Mouse (Mus musculus) frontal cortex, adult (tissue): Measurements from ENCODE around the gene Pacs1.

Experiments used
- ATAC-seq: cut with Nextera tagmentation; 2 replicates; pipeline ENCODE4 v1.9.2; 2017; ENCODE audit warnings: mild to moderate bottlenecking, moderate library complexity, mixed read lengths; ENCODE audit not compliant: low TSS enrichment

The Pacs1 gene

DNA sequence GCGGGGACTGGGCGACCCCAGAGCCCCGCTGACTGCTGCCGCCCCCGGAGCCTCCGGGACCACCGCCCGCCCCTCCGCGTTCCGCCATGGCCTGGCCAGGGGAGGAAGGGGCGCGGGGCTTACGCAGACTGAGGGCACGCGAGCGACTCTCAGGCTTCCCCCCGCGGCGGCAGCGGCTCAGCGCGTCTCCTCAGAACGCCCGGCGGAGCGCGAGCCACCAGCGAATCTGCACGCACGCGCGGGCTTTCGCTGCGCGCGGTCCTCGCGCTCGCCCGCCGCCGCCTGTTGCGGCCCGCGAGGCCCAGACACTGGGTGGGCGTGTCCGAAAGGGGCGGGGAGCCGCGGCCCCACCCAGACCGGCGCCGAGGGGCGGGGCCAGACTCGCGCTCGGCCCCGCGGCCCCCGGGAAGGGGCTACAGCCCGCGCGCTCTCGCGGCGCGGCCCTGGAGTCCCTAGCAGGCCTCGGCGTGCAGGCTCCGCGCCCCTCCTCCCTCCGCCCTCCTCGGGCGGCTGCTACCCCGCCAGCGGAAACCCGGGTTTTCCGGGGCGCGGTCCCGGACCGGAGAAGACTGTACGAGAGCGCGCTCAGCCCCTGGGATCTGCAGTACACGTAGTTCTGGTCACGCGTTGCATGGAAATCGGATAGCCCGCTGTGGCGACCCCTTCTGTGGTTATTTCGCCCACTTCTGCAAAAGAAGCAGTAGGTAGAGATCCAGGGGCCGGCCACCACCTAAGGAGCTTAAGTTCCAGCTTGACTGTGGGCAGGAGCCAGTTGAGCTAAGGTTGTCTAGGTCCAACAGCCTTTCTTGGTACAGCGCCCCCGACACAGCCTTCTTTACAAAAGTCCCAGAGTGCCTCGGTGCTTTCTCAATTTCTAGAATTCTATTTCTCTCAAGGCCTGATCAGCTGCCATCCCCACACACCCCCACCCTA, at the start of gene Pacs1:
Gene Pacs1, minus strand, starts transcription at position 319 of the 933 bp plus-strand sequence.
- peak; percentile 70 for ATAC-seq

DNA sequence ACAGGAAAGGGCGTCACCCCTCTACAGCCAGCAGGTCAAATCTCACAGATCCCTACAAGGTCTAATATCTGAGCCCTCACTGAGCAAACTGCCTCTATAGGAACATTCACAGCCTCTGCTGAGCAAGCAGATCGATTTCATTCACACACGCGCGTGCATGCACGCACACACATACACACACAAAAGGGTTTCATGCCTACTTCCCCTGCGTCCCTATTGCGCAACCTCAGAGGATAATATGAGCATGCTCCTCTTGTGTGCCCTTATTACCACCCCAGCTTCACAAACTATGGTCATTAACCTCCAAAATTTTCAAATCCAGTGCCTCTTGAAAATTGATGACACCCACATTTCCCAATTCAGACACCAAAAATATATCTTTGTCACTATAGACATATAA, 40.3 kb upstream of the Pacs1 start:
- ATAC-seq = no peak

DNA sequence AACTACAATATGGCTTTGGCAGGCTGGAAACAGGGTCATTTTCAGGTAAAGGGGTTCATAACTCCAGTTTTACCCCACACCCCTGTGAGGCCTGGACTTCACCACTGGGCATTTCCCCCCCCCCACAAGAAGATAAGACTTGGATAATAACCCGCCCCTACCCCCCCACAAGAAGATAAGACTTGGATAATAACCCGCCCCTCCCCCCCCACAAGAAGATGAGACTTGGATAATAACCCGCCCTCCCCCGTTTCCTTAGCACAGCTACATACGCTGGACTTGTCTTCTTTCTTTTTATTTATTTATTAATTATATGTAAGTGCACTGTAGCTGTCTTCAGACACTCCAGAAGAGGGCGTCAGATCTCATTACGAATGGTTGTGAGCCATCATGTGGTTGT, 36.1 kb upstream of the Pacs1 start:
- no peak for ATAC-seq

DNA sequence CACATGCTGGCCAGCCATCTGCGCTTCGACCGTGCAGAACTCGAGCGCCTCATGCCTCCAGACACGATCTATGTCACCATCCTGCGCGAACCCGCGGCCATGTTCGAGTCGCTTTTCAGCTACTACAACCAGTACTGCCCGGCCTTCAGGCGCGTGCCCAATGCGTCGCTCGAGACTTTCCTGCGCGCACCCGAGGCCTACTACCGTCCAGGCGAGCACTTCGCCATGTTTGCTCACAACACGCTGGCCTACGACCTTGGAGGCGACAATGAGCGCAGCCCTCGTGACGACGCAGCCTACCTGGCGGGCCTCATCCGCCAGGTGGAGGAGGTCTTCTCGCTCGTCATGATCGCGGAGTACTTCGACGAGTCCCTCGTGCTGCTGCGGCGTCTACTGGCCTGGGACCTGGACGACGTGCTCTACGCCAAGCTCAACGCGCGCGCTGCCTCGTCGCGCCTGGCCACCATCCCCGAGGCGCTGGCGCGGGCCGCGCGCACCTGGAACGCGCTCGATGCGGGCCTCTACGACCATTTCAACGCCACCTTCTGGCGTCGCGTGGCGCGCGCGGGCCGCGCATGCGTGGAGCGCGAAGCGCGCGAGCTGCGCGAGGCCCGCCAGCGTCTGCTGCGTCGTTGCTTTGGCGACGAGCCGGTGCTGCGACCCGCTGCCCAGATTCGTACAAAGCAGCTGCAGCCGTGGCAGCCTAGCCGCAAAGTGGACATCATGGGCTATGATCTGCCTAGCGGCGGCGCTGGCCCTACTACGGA, 34.2 kb upstream of the Pacs1 start:
- ATAC-seq = no peak

DNA sequence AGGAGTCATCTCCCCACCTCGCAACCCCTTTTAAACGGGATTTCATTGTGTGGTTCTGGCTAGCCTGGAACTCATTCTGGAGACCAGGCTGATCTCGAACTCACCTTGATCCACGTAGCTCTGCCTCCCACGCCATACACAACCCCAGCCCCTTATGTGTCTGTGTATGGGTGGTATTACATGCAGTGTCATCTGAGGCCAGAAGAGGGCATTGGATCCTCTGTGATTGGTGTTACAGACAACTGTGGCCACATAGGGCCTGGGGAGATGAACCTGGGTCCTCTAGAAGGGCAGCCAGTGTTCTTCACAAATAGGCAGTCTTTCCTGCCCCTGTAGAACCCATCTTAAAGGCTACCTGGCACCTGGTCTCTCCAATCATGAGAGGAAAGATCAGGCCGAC, 33.4 kb upstream of the Pacs1 start:
- ATAC-seq = no peak

DNA sequence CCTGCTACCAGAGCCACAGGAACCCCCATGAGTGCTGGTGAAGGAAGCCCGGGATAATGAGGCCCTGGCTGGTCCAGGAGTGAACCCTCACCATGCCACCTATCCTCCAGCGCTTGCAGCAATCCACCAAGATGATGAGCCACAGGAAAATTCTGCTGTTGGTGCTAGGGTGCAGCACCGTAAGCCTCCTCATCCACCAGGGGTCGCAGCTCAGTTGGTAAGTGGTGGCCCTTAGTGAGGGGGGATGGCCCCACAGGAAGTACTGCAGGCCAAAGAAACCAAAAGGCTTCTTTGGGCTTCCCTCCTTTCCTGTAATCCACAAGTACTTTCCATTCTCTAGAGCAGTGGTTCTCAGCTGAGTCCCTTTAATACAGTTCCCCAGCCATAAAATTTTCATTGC, 29.5 kb upstream of the Pacs1 start:
- no peak for ATAC-seq

DNA sequence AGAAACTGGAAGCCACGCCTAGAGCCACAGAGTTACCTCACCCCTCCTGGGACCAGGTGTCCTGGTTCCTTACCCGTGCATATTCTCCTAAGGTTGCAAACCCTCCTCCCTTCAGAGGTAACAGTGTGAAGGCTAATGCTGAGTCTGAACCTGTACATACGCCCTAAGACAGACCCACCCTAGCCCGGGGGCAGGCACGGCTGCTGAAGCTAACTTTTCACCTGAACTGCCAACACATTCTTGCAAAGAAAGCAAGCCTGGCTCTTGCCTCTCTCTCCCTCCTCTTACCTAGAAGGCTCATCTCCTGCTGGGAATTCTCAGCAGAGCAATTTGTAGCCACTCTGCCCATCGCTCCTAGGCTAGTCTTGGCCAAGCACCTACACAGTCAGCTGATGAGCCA, 27.7 kb upstream of the Pacs1 start:
- ATAC-seq = no peak

DNA sequence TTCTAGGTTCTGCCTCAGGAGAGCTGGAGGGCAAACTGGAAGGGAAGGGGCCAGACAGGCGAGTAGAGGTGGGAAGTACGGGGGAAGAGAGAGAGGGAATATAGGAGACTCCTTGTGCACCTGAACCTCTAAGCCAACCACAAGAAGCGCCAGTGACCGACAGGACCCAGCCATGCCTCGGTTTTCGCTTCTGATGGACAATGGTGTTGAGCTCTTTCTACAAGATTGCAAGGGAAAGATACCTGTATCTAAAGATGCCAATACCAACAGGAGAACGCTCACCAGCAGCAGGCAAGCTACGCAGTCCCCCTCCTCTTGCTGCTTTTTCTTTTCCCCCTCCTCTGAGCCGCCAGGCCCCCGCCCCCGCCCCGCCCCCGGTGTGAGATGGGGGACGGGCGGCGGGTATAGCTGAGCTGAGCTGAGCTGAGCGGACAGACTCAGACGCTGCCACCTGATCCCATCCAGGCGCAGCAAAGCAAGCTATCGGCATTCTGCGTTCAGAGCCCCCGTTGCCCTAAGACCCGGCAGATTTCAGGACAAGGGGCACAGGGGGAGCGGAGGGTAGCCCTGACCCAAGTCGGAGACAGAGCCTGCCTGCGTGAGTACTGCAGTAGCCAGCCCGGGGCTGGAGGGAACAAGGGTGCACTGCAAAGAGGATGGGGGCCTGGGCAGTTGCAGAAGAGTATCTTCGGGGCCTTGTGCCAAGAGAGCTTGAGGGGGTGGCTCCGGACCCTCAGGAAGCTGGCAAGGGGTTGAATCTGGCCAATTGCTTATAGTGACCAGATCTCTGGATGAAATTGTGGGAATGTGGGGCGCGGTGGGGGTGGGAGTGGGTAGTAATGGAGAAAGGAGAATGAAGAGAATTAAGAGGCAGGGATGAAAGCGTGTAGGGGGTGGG, 25.2 kb upstream of the Pacs1 start, which contains the start of gene Gal3st3:
Gene Gal3st3, plus strand, starts transcription at position 429 of the 898 bp plus-strand sequence.
- no peak for ATAC-seq

DNA sequence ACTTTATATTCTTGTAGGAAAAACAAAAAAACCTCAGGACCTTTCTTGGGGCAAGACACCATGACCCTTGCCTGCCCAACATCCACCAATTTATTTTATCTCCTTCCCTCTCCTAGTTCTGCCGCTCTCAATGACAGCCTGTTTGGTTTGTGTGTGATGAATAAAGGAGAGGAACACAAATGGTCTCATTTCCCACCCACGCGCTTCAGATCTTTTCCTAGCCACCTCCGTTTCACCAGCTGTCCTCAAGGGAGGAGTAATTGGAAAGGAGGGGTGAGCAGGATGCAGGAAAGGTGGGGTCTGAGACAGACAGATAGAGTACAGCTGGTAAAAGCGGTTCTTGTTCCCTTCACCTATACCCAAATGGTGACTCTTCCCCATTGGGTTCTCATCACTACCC, 23.7 kb upstream of the Pacs1 start:
- ATAC-seq = peak; percentile 41

DNA sequence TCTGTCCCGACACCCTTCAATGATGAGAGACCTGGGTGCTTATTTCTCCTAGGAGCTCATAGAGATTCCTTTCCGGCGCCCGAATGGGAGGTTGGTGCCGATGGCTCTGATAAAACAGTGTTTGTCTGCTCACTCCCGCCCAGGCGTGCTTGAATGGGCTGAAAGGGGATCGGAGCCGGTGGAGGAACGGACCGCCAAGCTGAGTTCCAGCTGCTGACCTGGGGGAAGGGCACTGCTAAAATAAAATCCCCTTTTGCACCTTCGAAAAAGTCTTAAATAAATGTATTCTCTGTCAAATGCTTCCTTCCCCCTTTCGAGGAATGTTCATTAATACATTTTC, 22.8 kb upstream of the Pacs1 start:
- peak; percentile 17 for ATAC-seq

DNA sequence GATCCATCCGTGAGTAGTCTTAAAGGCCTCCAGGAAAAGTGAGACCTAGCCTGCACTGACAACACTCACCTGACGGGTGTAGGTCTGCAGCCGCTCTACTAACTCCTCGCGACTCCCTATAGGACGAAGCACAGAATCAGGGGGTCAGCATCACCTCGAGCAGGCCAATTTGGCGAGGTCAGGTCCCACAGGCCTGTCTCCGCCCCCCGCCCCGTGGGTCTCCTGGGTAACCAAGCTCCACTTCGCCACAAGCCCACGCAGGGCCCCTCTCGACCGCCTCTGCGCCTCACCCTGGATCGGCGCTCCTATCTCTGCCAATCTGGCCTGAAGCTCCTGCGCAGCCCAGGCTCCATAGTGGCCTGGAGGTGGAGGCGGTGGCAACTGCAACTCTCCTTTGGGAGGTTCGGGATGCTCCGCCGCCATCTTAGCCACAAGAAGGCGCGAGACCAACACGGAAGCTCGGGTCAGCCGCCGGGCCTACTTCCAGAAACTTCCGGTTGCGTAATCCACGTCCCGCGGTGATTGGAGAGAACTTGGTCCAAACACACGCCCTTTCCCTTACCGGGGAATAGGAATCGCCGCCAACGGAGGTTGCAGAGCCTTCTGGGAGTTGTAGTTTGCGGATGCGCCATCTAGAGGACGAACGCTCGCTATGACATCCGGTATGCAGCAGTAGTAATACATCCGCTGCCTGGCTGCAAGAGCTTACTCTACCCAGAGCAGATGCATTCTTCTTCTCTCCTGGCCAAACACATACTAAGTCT, 22.2 kb upstream of the Pacs1 start, which contains the start of gene Sf3b2:
Gene Sf3b2, minus strand, starts transcription at position 484 of the 764 bp plus-strand sequence.
- ATAC-seq = peak; percentile 89

DNA sequence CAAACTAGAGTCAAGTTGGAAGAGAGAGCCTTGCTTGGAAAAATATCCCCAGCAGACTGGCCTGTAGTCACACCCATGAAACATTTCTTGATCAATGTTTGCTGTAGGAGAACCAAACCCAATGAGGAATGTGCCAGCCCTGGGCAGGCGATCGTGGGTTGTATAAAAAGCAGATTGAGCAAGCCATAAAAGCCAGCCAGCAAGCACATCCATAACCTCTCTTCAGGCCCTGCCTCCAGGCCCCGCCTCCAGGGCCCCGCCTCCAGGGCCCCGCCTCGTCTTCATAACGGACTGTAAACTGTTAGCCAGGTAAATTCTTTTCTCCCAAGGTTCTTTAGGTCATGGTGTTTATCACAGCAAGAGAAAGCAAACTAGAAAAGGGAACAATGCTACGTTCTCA, 5.5 kb upstream of the Pacs1 start:
- no peak for ATAC-seq

DNA sequence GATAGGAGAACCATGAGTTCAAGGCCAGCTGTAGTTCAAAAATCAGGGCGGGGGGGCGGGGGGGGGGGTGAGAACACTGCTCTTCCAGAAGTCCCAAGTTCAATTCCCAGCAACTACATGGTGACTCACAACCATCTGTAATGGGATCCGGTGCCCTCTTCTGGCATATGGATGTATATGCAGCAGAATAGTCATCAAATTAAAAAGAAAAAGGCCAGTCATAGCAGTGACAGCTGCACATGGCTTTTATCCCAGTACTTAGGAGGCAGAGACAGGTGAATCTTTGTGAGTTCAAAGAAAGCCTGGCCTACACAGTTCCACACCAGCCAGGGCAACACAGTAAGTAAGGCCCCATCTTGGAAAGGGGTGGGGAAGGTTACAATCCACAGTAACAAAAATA, 4.2 kb upstream of the Pacs1 start:
- ATAC-seq = no peak

DNA sequence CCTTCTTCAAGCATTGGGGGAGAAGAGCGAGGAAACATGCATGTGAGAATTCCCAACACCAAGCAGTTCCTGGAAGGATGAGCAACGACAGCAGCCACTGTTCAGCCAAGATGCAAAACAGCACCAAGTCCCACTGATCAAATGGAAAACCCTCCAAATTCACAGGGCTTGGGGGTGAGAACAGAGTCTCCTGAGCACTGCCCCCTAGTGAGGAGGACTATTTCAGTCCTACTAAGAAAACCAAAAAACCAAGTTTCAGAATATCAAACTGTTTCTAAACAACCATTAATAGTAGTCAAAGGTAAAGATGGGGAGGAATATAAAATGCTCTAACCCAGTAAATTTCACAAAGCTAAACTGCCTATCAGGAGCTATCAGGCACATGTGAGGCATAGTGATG, 3.6 kb upstream of the Pacs1 start:
- no peak for ATAC-seq

DNA sequence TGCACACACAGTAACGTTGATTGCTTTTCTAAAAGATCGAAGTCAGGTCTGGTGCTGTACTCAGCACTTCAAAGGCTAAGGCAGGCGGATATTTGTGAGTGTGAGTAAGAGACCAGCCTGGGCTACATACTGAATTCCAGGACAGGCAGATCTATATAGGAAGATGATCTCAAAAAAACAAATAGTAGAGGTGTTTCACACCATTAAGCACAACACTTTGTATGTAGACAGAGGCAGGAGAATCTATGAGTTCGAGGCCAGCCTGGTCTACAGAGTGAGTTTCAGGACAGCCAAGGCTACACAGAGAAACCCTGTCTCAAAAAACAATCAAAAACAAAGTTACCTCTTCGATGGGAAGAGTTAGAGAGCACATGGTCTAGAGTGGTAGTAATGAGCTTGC, 2.8 kb upstream of the Pacs1 start:
- no peak for ATAC-seq

DNA sequence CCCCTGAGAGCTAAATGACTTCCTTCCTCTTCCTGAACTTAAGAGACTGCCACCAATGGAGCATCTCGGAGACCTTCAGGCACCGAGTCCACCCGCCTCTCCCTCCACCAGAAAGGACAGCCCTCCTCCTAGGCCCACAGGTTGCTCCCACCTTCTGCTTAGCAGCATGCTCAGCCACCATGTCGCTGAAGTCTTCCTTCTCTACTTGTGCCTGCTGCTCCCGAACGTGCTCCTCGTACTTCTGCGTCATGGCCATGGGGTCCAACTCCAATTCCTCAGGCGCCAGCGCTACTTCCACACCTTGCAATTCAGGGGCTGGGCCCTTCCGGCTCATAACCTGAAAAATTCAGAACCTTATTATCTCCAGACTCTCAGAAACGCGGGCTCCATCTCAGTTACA, 1.7 kb upstream of the Pacs1 start:
- no peak for ATAC-seq

DNA sequence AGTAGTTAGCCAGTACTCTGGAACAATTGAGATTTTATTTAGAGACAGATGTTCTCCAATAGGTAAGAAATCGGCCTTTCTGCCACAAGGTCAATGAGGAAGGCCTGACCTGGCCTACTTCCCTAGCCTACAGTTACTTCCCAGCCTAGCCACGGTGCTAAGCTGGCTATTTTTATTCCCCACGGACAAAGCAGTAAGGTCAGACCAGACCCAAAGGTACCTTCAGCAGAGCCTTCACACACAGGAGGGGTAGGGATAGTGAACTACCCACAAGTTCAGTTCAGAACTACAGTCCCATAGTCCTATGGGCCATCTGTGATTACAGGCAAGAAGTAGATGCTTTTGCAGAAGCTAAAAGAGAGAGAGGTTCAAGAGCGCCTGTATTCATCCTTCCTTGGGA, 997 bp upstream of the Pacs1 start:
- ATAC-seq = no peak

DNA sequence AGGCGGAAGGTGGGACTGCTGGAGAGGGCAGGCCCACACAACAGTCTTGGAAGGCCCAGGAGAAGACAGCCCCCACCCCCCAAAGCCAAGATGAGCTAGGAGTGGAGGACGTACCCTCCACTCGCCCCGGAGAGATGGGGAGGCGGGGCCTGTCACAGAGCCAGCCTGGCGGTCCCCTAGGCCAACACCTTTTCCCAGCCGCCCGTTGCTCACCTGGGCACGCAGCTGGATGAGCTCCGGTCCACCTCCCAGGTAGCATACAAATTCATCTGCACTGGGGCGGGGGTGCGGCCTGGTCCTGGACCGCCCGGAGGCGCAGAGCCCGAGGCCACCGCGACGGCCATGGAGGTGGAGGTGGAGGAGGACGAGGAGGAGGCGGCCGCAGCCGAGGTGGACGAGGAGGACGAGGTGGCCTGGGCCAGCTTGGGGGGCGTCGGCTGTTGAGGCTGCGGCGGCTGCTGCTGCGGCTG, 558 bp downstream of the Pacs1 start:
- peak; percentile 16; the same call in 1 of the 2 replicates for ATAC-seq

DNA sequence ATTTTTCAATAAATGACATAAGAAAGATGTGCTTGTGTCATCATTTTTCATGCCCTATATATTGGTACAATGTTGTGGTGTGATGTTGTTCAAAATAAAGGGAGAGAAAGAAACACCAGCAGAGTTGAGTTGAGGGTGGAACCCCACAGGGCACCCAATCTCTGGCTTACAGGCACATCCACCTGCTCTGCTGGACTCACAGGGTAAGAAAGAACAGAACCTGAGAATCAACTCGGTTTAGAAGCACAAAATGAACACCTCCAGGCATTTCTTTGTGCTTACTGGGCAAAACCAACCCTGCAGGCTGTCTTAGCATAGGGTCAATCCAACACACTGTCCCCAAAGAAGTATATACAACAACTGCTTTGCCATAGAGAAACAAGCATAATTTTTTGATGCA, 1.5 kb downstream of the Pacs1 start:
- no peak for ATAC-seq

DNA sequence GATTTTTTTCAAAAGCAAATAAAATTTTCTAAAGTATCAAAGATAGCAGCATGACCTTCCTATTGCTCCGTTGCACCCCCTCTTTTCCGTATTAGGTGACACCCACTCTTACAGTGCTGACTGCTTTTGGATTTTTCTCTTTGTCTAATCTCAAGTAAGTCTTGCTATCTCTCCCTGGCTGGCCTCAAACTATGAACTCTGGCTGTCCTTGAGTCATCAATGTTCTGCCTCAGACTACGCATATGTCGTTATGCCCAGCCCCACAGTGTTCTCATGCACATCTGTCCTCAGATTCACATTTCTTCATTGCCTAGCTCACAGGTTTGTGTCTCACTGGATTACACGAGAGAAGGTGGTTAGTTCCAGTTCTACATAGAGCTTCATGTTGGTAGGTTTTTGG, 3.5 kb downstream of the Pacs1 start:
- ATAC-seq = no peak

DNA sequence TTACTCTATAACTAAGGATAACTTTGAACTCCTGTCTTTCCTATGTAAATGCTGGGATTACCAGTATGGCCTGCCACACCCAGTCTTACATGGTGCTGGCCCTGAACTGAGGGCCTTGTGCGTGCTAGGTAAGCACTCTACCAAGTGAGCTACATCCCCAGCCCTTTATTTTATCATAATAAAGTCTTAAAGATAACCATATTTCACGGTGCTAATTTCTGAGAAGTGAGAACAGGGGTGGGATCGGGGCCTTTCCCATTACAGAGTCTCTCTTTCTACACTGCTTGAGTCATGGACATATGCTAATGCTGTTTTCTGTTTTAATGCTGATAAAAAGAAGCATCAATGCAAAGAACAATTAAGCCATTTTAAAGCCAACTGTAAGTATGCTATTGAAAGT, 4.0 kb downstream of the Pacs1 start:
- no peak for ATAC-seq
